Mouse (Mus musculus) megakaryocyte, embryonic 14.5 days (primary cell): ENCODE results near the gene Prdm15.

Experiments used
- FLI1 ChIP-seq: IDR thresholded peaks from 2 replicates; pipeline ENCODE4 v1.6.1; 2012; ENCODE audit warnings: low read length, inconsistent platforms, mixed read lengths
- GATA1 ChIP-seq: IDR thresholded peaks from 3 replicates; pipeline ENCODE4 v1.6.1; 2012; ENCODE audit warnings: mixed read lengths, low read length, inconsistent platforms, borderline replicate concordance

DNA sequence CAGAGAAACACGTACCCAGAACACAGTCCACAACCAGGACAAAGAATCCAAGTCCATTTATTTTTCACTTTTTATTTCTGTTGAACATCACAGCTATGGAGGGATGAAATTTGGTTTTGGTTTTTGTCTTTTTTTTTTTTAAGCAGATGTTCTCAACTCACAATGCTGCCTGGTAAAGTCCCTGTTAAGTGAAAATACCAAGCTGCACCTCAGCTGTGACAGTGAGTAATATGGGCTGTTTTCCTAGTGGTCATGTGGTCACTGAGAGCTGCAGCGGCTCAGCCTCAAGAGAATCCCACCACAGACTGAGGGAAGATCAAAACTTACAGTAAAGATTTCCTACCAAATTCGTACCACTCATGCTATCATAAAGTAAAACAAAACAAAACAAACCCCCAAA, 19.5 kb downstream of the Prdm15 start:
- TF ChIP-seq GATA1 (no peak), FLI1 (no peak)
